Mouse (Mus musculus): ENCODE measurements around the gene Arl3. TPM values are rescaled to one million over a fixed set of nuclear protein-coding genes. Genes with fewer than 3 reads are reported as not detected.

The Arl3 gene
- total RNA-seq, 4 experiments from 2014 or later: 51.1 to 76.4 (median 62.8) TPM

- peak; percentile 74 to 83 for DNase-seq (ENCODE audit: low spot score in 2 of 2)
These were observed 71.5 kb downstream of the Arl3 start, which contains the start of gene Trim8 for GRCm38 (mm10) chr19:46501401-46502068. TSS of gene Trim8 (plus strand) at chr19:46501702.

GRCm38 (mm10) chr19:46500581-46501341 lies 72.2 kb downstream of the Arl3 start:
- peak; percentile 46 to 65 for DNase-seq (ENCODE audit: low spot score in 2 of 2)

- DNase-seq (ENCODE audit: low spot score in 2 of 2): peak; percentile 95 to 97
These were observed 73.0 kb downstream of the Arl3 start for GRCm38 (mm10) chr19:46499836-46500580.

- DNase-seq (ENCODE audit: low spot score in 2 of 2): no peak
These were observed 73.5 kb downstream of the Arl3 start for GRCm38 (mm10) chr19:46499539-46499835.

- no peak for DNase-seq (ENCODE audit: low spot score in 2 of 2)
These were observed 75.8 kb downstream of the Arl3 start for GRCm38 (mm10) chr19:46497230-46497629.

- DNase-seq (ENCODE audit: low spot score in 2 of 2): no peak
These were observed 77.9 kb downstream of the Arl3 start for GRCm38 (mm10) chr19:46495136-46495535.

GRCm38 (mm10) chr19:46490634-46491033 lies 82.4 kb downstream of the Arl3 start:
- DNase-seq (ENCODE audit: low spot score in 2 of 2): no peak

- DNase-seq (ENCODE audit: low spot score in 2 of 2): no peak
These were observed 83.5 kb downstream of the Arl3 start for GRCm38 (mm10) chr19:46489448-46489847.

- DNase-seq (ENCODE audit: low spot score in 2 of 2): no peak
These were observed 86.3 kb downstream of the Arl3 start for GRCm38 (mm10) chr19:46486709-46487108.

- DNase-seq (ENCODE audit: low spot score in 2 of 2): no peak
These were observed 87.2 kb downstream of the Arl3 start for GRCm38 (mm10) chr19:46485847-46486246.

GRCm38 (mm10) chr19:46484518-46484917 lies 88.5 kb downstream of the Arl3 start:
- DNase-seq (ENCODE audit: low spot score in 2 of 2): peak; percentile 44 to 55

- DNase-seq (ENCODE audit: low spot score in 2 of 2): no peak
These were observed 89.2 kb downstream of the Arl3 start for GRCm38 (mm10) chr19:46483701-46484328.

- no peak for DNase-seq (ENCODE audit: low spot score in 2 of 2)
These were observed 90.0 kb downstream of the Arl3 start for GRCm38 (mm10) chr19:46482896-46483516.

- DNase-seq (ENCODE audit: low spot score in 2 of 2): no peak
These were observed 91.2 kb downstream of the Arl3 start for GRCm38 (mm10) chr19:46481756-46482155.

GRCm38 (mm10) chr19:46481352-46481751 lies 91.6 kb downstream of the Arl3 start:
- no peak for DNase-seq (ENCODE audit: low spot score in 2 of 2)

Other genes with a start within 250 kb of the Arl3 start
- under 1 TPM in 2 of 4 experiments, not detected in 2; 0.15 to 0.19 TPM for gene Psd, start 246.0 kb downstream of the Arl3 start, total RNA-seq (2022)
- 1 to 10 TPM; 2.0 to 3.9 (median 3.0) TPM for gene Fbxl15, start 245.0 kb downstream of the Arl3 start, total RNA-seq (2022)
- 10 to 100 TPM; 57.5 to 66.3 (median 64.3) TPM for gene Cuedc2, start 234.5 kb downstream of the Arl3 start, total RNA-seq (2022)
- 1 to 10 TPM; 1.1 to 2.2 (median 1.9) TPM for gene Mfsd13a, start 232.1 kb downstream of the Arl3 start, total RNA-seq (2022)
- under 1 TPM in 3 of 4 experiments, not detected in 1; 0.27 to 0.35 (median 0.29) TPM for gene 2310034G01Rik, start 222.9 kb downstream of the Arl3 start, total RNA-seq (2022)
- gene Actr1a, start 177.4 kb downstream of the Arl3 start, total RNA-seq (2022): 10 to 100 TPM; 56.5 to 61.5 (median 59.3) TPM
- gene Sufu, start 176.3 kb downstream of the Arl3 start, total RNA-seq (2022): 1 to 10 TPM; 4.5 to 5.7 (median 5.3) TPM
- gene Trim8, start 71.5 kb downstream of the Arl3 start, total RNA-seq (2022): 10 to 100 TPM; 22.0 to 24.0 (median 22.7) TPM
- 1 to 10 TPM; 1.6 to 3.0 (median 2.8) TPM for gene Sfxn2, start 167 bp upstream of the Arl3 start, total RNA-seq (2022)
- gene Wbp1l, start 25.9 kb upstream of the Arl3 start, total RNA-seq (2022): 100 to 1,000 TPM in 1 of 4 experiments, 10 to 100 TPM in 3; 56.9 to 103 (median 59.7) TPM
- not detected for gene Cyp17a1, start 100.0 kb upstream of the Arl3 start, total RNA-seq (2022)
- 10 to 100 TPM; 12.0 to 14.7 (median 12.6) TPM for gene Borcs7, start 116.7 kb upstream of the Arl3 start, total RNA-seq (2022)
- 100 to 1,000 TPM in 1 of 4 experiments, 10 to 100 TPM in 3; 83.6 to 105 (median 90.4) TPM for gene As3mt, start 134.3 kb upstream of the Arl3 start, total RNA-seq (2022)
- gene Cnnm2, start 188.4 kb upstream of the Arl3 start, total RNA-seq (2022): 1 to 10 TPM; 2.7 to 3.7 (median 3.2) TPM